In the genomic region with DNA sequence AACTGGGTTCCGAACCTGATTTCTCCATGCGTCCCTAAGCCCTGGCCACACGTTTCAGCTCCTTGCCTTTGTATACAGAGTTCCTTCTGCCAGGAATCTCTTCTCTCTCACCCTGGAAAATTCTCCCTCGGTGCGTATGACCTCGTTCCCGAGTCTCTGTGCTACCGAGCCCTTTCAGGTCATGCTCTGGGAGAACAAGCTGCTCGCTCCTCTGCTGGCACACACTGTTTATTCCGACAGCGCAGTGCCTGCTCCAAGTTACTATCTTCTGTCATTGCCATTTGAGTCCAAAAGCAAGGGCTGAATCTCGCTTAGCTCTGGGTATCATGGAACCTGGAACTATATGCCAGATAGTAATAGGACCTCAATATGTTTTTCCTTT, we compare ENCODE assay signal across 8 mouse cellular contexts. TPM values are rescaled to one million over a fixed set of nuclear protein-coding genes. Genes with fewer than 3 reads are reported as not detected.
DNase-seq lines count a peak whose midpoint lies in the region; ATAC-seq lines count a peak whose summit lies in the region.

No protein-coding gene starts in this region.

- H3K4me2 ChIP-seq in limb, embryonic 12.5 days, result no peak overlapping the region
- H3K4me2 ChIP-seq in midbrain, embryonic 14.5 days (ENCODE audit: low read length), result no peak overlapping the region

- H3K27me3 ChIP-seq in limb, embryonic 12.5 days, result no peaks in the 10 kb centered on the region
- H3K27me3 ChIP-seq in midbrain, embryonic 14.5 days (ENCODE audit: control insufficient read depth, insufficient read depth, low read length), result no peaks in the 10 kb centered on the region

- no peaks in the 10 kb centered on the region for H3K36me3 ChIP-seq in limb, embryonic 12.5 days
- H3K36me3 ChIP-seq in midbrain, embryonic 14.5 days (ENCODE audit: control insufficient read depth, insufficient read depth, low read length), result no peaks in the 10 kb centered on the region

- peak overlapping the region; percentile 36; the same call in 1 of the 2 replicates for H3K27ac ChIP-seq in limb, embryonic 12.5 days
- no peak overlapping the region for H3K27ac ChIP-seq in midbrain, embryonic 14.5 days (replicated peaks; ENCODE audit: low read depth, low read length)

- H3K9ac ChIP-seq in limb, embryonic 12.5 days (replicated peaks), result no peak overlapping the region
- no peak overlapping the region for H3K9ac ChIP-seq in midbrain, embryonic 14.5 days (replicated peaks; ENCODE audit: low read length)

- DNase-seq in cerebellum, postnatal 4 days (ENCODE audit: low spot score in 2 of 2), result no peak
- peak; percentile 75 for DNase-seq in brain, adult 2 months (ENCODE audit: low read depth, low spot score)
- peak; percentile 59 for DNase-seq in gastrocnemius, postnatal 25 days
- no peak for DNase-seq in neural tube, embryonic 10.5 days (ENCODE audit: extremely low spot score, low spot score)
- no peak for DNase-seq in midbrain, embryonic 14.5 days

- peak; percentile 81; the same call in 1 of the 2 replicates for ATAC-seq in cerebellum, adult (ENCODE audit: insufficient number of reproducible peaks, low FRiP score, low TSS enrichment)
- ATAC-seq in limb, embryonic 12.5 days (ENCODE audit: insufficient number of reproducible peaks, insufficient read depth, low FRiP score, low TSS enrichment, low read depth), result no peak
- ATAC-seq in monocyte, adult 5-6 weeks (replicated peaks; ENCODE audit: insufficient number of reproducible peaks, low FRiP score, low TSS enrichment, poor library complexity, severe bottlenecking), result no peak
- ATAC-seq in midbrain, embryonic 14.5 days (ENCODE audit: low FRiP score, low TSS enrichment), result no peak

- peaks cover 10% of the 10 kb centered on the region for H3K4me1 ChIP-seq in limb, embryonic 12.5 days (replicated peaks)
- no peaks in the 10 kb centered on the region for H3K4me1 ChIP-seq in midbrain, embryonic 14.5 days (ENCODE audit: control insufficient read depth, insufficient read depth, low read length)

- WGBS in limb, embryonic 12.5 days, result 63% methylated on average over 12 of the region's 12 CpGs
- WGBS in midbrain, embryonic 14.5 days, result 64% methylated on average over 12 of the region's 12 CpGs

- H3K4me3 ChIP-seq in limb, embryonic 12.5 days (replicated peaks), result no peak overlapping the region
- no peak overlapping the region for H3K4me3 ChIP-seq in midbrain, embryonic 14.5 days (replicated peaks; ENCODE audit: low read depth, low read length)

- H3K9me3 ChIP-seq in limb, embryonic 12.5 days, result 0 out of 2 replicates have a peak, but pooled peaks cover 3% of the 10 kb centered on the region
- H3K9me3 ChIP-seq in midbrain, embryonic 14.5 days (ENCODE audit: control insufficient read depth, low read length), result no peaks in the 10 kb centered on the region

RNA-seq across cellular contexts. Expression of gene Uspl1, which starts 31.4 kb away (rescaled TPM):
- total RNA-seq in gastrocnemius, postnatal 25 days (2021), result 10 to 100 TPM; 20.2 to 22.0 TPM
- polyA plus RNA-seq in limb, embryonic 12.5 days (2016; fragmentation: Nextera tagmentation; extraction: Ambion mirVana), result 72.7 and 75.0 TPM in 2 replicates
- total RNA-seq in monocyte, adult 5-6 weeks (2017), result 55.5 to 70.2 TPM (median 59.1 TPM) in 3 replicates
- 61.4 and 65.1 TPM in 2 replicates for polyA plus RNA-seq in midbrain, embryonic 14.5 days (2014; fragmentation: Nextera tagmentation; extraction: Ambion mirVana)

RNA-seq across cellular contexts. Expression of gene Hmgb1, which starts 31.5 kb away (rescaled TPM):
- total RNA-seq in gastrocnemius, postnatal 25 days (2021), result 10 to 100 TPM; 84.3 to 87.9 TPM
- polyA plus RNA-seq in limb, embryonic 12.5 days (2016; fragmentation: Nextera tagmentation; extraction: Ambion mirVana), result 1,952 and 2,010 TPM in 2 replicates
- total RNA-seq in monocyte, adult 5-6 weeks (2017), result 536 to 650 TPM (median 623 TPM) in 3 replicates
- 869 and 947 TPM in 2 replicates for polyA plus RNA-seq in midbrain, embryonic 14.5 days (2014; fragmentation: Nextera tagmentation; extraction: Ambion mirVana)

Comparison
In these comparisons a context has a peak if more than half of its experiments do, and no peak if none do; other contexts are left out.
1. DNase-seq: peak in brain, adult 2 months (single experiment) and gastrocnemius, postnatal 25 days (single experiment); none in cerebellum, postnatal 4 days (0 of 2), neural tube, embryonic 10.5 days (single experiment) and midbrain, embryonic 14.5 days (single experiment).